Comparison of ENCODE assay signal across 15 mouse cellular contexts in the genomic region with DNA sequence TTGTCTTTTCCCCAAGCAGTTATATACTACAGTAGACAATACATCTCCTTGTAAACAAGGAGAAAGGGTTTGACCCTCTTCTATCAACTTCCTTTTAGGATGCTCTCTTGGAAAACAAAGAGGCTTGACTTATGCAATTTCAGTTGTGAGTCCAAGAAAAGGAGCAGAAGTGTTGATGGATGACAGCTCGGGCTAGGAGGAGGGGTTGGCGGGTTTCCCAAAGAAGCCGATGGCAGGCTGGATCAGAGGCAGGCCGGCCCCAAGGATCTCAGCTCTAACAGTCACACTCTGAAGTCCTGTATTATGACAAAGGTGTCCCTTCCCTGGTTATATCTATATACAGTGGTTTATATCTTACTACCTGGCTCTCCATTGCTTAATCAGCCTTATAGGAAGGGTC. TPM values are rescaled to one million over a fixed set of nuclear protein-coding genes. Genes with fewer than 3 reads are reported as not detected.
DNase-seq lines count a peak whose midpoint lies in the region; ATAC-seq and TF ChIP-seq lines count a peak whose summit lies in the region.
"Had no signal": no experiment of that assay in that cellular context is flagged by ENCODE, and none has a peak within 500 bp of the region (broad histone marks: within the 10 kb centered on the region; RNA-seq: fewer than 3 reads in every experiment).

No protein-coding gene starts in this region.

- H3K27me3 ChIP-seq in heart, embryonic 10.5 days (ENCODE audit: insufficient read depth, poor library complexity, severe bottlenecking): no peaks in the 10 kb centered on the region
- H3K27me3 ChIP-seq in lung, embryonic 14.5 days (ENCODE audit: insufficient read depth, low read length): no peaks in the 10 kb centered on the region
- H3K27me3 ChIP-seq in lung, embryonic 15.5 days: no peaks in the 10 kb centered on the region
- H3K27me3 ChIP-seq: intestine, embryonic 15.5 days; limb, embryonic 12.5 days; liver, embryonic 15.5 days; neural tube, embryonic 15.5 days had no signal

- H3K4me1 ChIP-seq in heart, embryonic 10.5 days: no peaks in the 10 kb centered on the region
- H3K4me1 ChIP-seq in lung, embryonic 14.5 days (ENCODE audit: insufficient read depth): peaks cover 5% of the 10 kb centered on the region; the same call in 1 of the 2 replicates
- no peaks in the 10 kb centered on the region for H3K4me1 ChIP-seq in lung, adult 2 months (ENCODE audit: control insufficient read depth, insufficient read depth, low read length)
- H3K4me1 ChIP-seq in lung, embryonic 15.5 days: peaks cover 9% of the 10 kb centered on the region
- H3K4me1 ChIP-seq: hindbrain, embryonic 10.5 days; intestine, embryonic 15.5 days; limb, embryonic 12.5 days; liver, embryonic 15.5 days; neural tube, embryonic 15.5 days had no signal

- no peak overlapping the region for H3K4me3 ChIP-seq in heart, embryonic 10.5 days
- no peak overlapping the region for H3K4me3 ChIP-seq in lung, embryonic 14.5 days (ENCODE audit: low read depth, low read length)
- H3K4me3 ChIP-seq in lung, adult 2 months (replicated peaks; ENCODE audit: extremely low read depth, low read depth, low read length): no peak overlapping the region
- H3K4me3 ChIP-seq in lung, embryonic 15.5 days: no peak overlapping the region
- H3K4me3 ChIP-seq: hindbrain, embryonic 10.5 days; intestine, embryonic 15.5 days; limb, embryonic 12.5 days; liver, embryonic 15.5 days; neural tube, embryonic 15.5 days had no signal

- no peaks in the 10 kb centered on the region for H3K36me3 ChIP-seq in heart, embryonic 10.5 days
- no peaks in the 10 kb centered on the region for H3K36me3 ChIP-seq in lung, embryonic 14.5 days (ENCODE audit: insufficient read depth)
- no peaks in the 10 kb centered on the region for H3K36me3 ChIP-seq in lung, embryonic 15.5 days
- H3K36me3 ChIP-seq: hindbrain, embryonic 10.5 days; intestine, embryonic 15.5 days; limb, embryonic 12.5 days; liver, embryonic 15.5 days; neural tube, embryonic 15.5 days had no signal

- no peak overlapping the region for H3K4me2 ChIP-seq in lung, embryonic 14.5 days
- no peak overlapping the region for H3K4me2 ChIP-seq in lung, embryonic 15.5 days
- H3K4me2 ChIP-seq: intestine, embryonic 15.5 days; limb, embryonic 12.5 days; liver, embryonic 15.5 days; neural tube, embryonic 15.5 days had no signal

- no peak overlapping the region for H3K27ac ChIP-seq in heart, embryonic 10.5 days
- H3K27ac ChIP-seq in lung, embryonic 14.5 days (ENCODE audit: low read depth): peak overlapping the region; percentile 3; the same call in 1 of the 2 replicates
- peak overlapping the region; percentile 68 for H3K27ac ChIP-seq in lung, embryonic 15.5 days
- H3K27ac ChIP-seq: hindbrain, embryonic 10.5 days; limb, embryonic 12.5 days; liver, embryonic 15.5 days; neural tube, embryonic 15.5 days had no signal

- peak; percentile 51 to 57 for DNase-seq in heart, adult 18-20 months
- no peak for DNase-seq in heart, embryonic 10.5 days (ENCODE audit: low spot score)
- peak; percentile 89 for DNase-seq in lung, embryonic 14.5 days
- DNase-seq in lung, adult 2 months: no peak
- DNase-seq in urinary bladder, postnatal 14 days (ENCODE audit: low spot score): no peak
- no peak for DNase-seq in retina, embryonic 14.5 days (ENCODE audit: low spot score)
- DNase-seq: cerebellum, adult 9-10 months; gastrocnemius, postnatal 25 days had no signal

- 71% methylated on average over 4 of the region's 4 CpGs for WGBS in heart, embryonic 10.5 days
- WGBS in lung, embryonic 14.5 days: 19% methylated on average over 4 of the region's 4 CpGs
- 48% methylated on average over 4 of the region's 4 CpGs for WGBS in lung, adult 2 months
- 35% methylated on average over 4 of the region's 4 CpGs for WGBS in lung, embryonic 15.5 days

- TF ChIP-seq CTCF in lung, embryonic 14.5 days (IDR thresholded peaks at IDR 0.05; ENCODE audit: low read depth): no peak
- TF ChIP-seq CTCF in lung, adult 2 months (IDR thresholded peaks at IDR 0.05; ENCODE audit: insufficient read depth, low read length): no peak

- peak; percentile 77 for ATAC-seq in lung, embryonic 14.5 days (ENCODE audit: insufficient read depth)
- ATAC-seq in lung, embryonic 15.5 days (ENCODE audit: borderline replicate concordance, extremely low read depth, low FRiP score, low TSS enrichment): peak; percentile 92
- ATAC-seq: intestine, embryonic 15.5 days had no signal

- no peak for TF ChIP-seq POLR2A in lung, adult 2 months (IDR thresholded peaks at IDR 0.05; ENCODE audit: borderline replicate concordance, extremely low read depth, low read depth, low read length)

- no peaks in the 10 kb centered on the region for H3K9me3 ChIP-seq in heart, embryonic 10.5 days
- no peaks in the 10 kb centered on the region for H3K9me3 ChIP-seq in lung, embryonic 14.5 days (ENCODE audit: low read depth, low read length)
- H3K9me3 ChIP-seq in lung, embryonic 15.5 days: no peaks in the 10 kb centered on the region
- H3K9me3 ChIP-seq: hindbrain, embryonic 10.5 days; intestine, embryonic 15.5 days; limb, embryonic 12.5 days; liver, embryonic 15.5 days; neural tube, embryonic 15.5 days had no signal

- no peak overlapping the region for H3K9ac ChIP-seq in lung, embryonic 14.5 days
- no peak overlapping the region for H3K9ac ChIP-seq in lung, embryonic 15.5 days
- H3K9ac ChIP-seq: intestine, embryonic 15.5 days; limb, embryonic 12.5 days; liver, embryonic 15.5 days; neural tube, embryonic 15.5 days had no signal

RNA-seq across cellular contexts. Expression of gene Kcnj8, which starts 19.9 kb away (rescaled TPM):
- total RNA-seq in heart, adult 18-20 months (2021): 10 to 100 TPM; 15.8 to 19.6 TPM
- 0.70 and 1.4 TPM in 2 replicates for polyA plus RNA-seq in heart, embryonic 10.5 days (2016; fragmentation: Nextera tagmentation; extraction: Ambion mirVana)
- 13.6 and 16.3 TPM in 2 replicates for polyA plus RNA-seq in lung, embryonic 14.5 days (2014; fragmentation: Nextera tagmentation; extraction: Ambion mirVana)
- 7.8 and 8.1 TPM in 2 replicates for polyA plus RNA-seq in lung, adult 2 months (2012; rRNA removed)
- polyA plus RNA-seq in lung, embryonic 15.5 days (2015; fragmentation: Nextera tagmentation; extraction: Ambion mirVana): 18.3 and 19.7 TPM in 2 replicates
- total RNA-seq: MEL had no signal

RNA-seq across cellular contexts. Expression of gene Ldhb, which starts 43.7 kb away (rescaled TPM):
- total RNA-seq in heart, adult 18-20 months (2021): 1,000 to 10,000 TPM; 3,158 to 3,186 TPM
- 470 and 619 TPM in 2 replicates for polyA plus RNA-seq in heart, embryonic 10.5 days (2016; fragmentation: Nextera tagmentation; extraction: Ambion mirVana)
- 215 and 230 TPM in 2 replicates for polyA plus RNA-seq in lung, embryonic 14.5 days (2014; fragmentation: Nextera tagmentation; extraction: Ambion mirVana)
- polyA plus RNA-seq in lung, adult 2 months (2012; rRNA removed): 138 and 224 TPM in 2 replicates
- polyA plus RNA-seq in lung, embryonic 15.5 days (2015; fragmentation: Nextera tagmentation; extraction: Ambion mirVana): 252 and 254 TPM in 2 replicates
- total RNA-seq: MEL had no signal

Comparison
In these comparisons a context has a peak if more than half of its experiments do, and no peak if none do; other contexts are left out.
1. DNase-seq: peak in heart, adult 18-20 months (2 of 2) and lung, embryonic 14.5 days (single experiment); none in heart, embryonic 10.5 days (single experiment), lung, adult 2 months (single experiment), urinary bladder, postnatal 14 days (single experiment) and retina, embryonic 14.5 days (single experiment).